Mouse (Mus musculus) kidney, postnatal 0 days (tissue): ENCODE data around the gene H2-Q2. TPM values are rescaled to one million over a fixed set of nuclear protein-coding genes. Genes with fewer than 3 reads are reported as not detected.
"Not testable (repeated sequence)": the region's sequence is repeated elsewhere in the genome, so short reads cannot be mapped to it uniquely, and the experiment has no call there.

Source experiments
- ATAC-seq: fragments of 200-750 bp; cut with Nextera tagmentation; replicated peaks from 2 replicates; pipeline ENCODE4 v1.8.0; 2017; ENCODE audit warnings: low read depth, moderate number of reproducible peaks, moderate TSS enrichment, moderate library complexity; ENCODE audit not compliant: low FRiP score
- DNase-seq: peaks from one replicate; pipeline ENCODE4 v3.0.0-alpha.2; 2016; ENCODE audit warnings: low spot score
- H3K27ac ChIP-seq: fragments of 300-500 bp; sonication (generic); 2 replicates; pipeline ENCODE4 v1.5.1; 2014; ENCODE audit warnings: mild to moderate bottlenecking
- H3K27me3 ChIP-seq: fragments of 300-500 bp; sonication (generic); 2 replicates; pipeline ENCODE4 v1.6.1; 2014; ENCODE audit warnings: low read length, mixed read lengths; ENCODE audit not compliant: insufficient read depth
- H3K36me3 ChIP-seq: fragments of 300-500 bp; sonication (generic); 2 replicates; pipeline ENCODE4 v1.6.1; 2014; ENCODE audit warnings: low read length, mixed read lengths; ENCODE audit not compliant: insufficient read depth
- H3K4me1 ChIP-seq: fragments of 300-500 bp; sonication (generic); replicated peaks from 2 replicates; pipeline ENCODE4 v1.6.1; 2014; ENCODE audit warnings: antibody characterized with exemption, low read length, mixed read lengths; ENCODE audit not compliant: insufficient read depth
- H3K4me2 ChIP-seq: fragments of 300-500 bp; sonication (generic); 2 replicates; pipeline ENCODE4 v1.6.1; 2014; ENCODE audit warnings: mild to moderate bottlenecking, low read length, moderate library complexity, mixed read lengths
- H3K4me3 ChIP-seq: fragments of 300-500 bp; sonication (generic); replicated peaks from 2 replicates; pipeline ENCODE4 v1.5.1; 2014; ENCODE audit warnings: low read depth, low read length
- H3K9ac ChIP-seq: fragments of 300-500 bp; sonication (generic); 2 replicates; pipeline ENCODE4 v1.6.1; 2014; ENCODE audit warnings: low read depth, low read length
- H3K9me3 ChIP-seq: fragments of 300-500 bp; sonication (generic); replicated peaks from 2 replicates; pipeline ENCODE4 v1.6.1; 2016; ENCODE audit warnings: low read length, inconsistent platforms, mixed read lengths
- CTCF ChIP-seq: IDR thresholded peaks from 2 replicates; pipeline ENCODE4 v1.5.1; 2016; ENCODE audit warnings: antibody characterized with exemption, low read depth, mild to moderate bottlenecking, moderate library complexity
- WGBS: fragments of 180-500 bp; shearing (Covaris S2); extraction: QIAGEN DNeasy Blood & Tissue Kit; methylation state at CpG from one replicate; pipeline ENCODE4 v1.1.7; 2014; 5-methylcytosine and 5-hydroxymethylcytosine counted together
- polyA plus RNA-seq: library from polyadenylated mRNA; unstranded; fragments of >200 nt; fragmentation: Nextera tagmentation; extraction: Ambion mirVana; gene quantifications from 2 replicates; pipeline ENCODE4 v1.2.1, GENCODE M21; 2015

H2-Q2 gene
- polyA plus RNA-seq, 1 experiment from 2014 or later = 4.6 TPM

GRCm38 (mm10) chr17:35304478-35304877, 37.6 kb upstream of the H2-Q2 start:
- no peak for TF ChIP-seq CTCF
- H3K27ac ChIP-seq = no peak overlapping the region
- H3K4me1 ChIP-seq = no peaks in the 10 kb centered on the region
- no peaks in the 10 kb centered on the region for H3K9me3 ChIP-seq
- H3K4me2 ChIP-seq = no peak overlapping the region
- H3K27me3 ChIP-seq = no peaks in the 10 kb centered on the region; the same call in 1 of the 2 replicates
- no peak for ATAC-seq
- no peak for DNase-seq
- no peaks in the 10 kb centered on the region for H3K36me3 ChIP-seq
- H3K4me3 ChIP-seq = no peak overlapping the region
- WGBS = 66% methylated on average over 6 of the region's 6 CpGs
- H3K9ac ChIP-seq = no peak overlapping the region

- ATAC-seq, H3K27me3 ChIP-seq, H3K4me3 ChIP-seq, H3K9me3 ChIP-seq, H3K36me3 ChIP-seq, H3K4me2 ChIP-seq, DNase-seq, H3K27ac ChIP-seq, H3K9ac ChIP-seq, H3K4me1 ChIP-seq: not testable (repeated sequence)
- WGBS = 82% methylated on average over 8 of the region's 8 CpGs
These were observed 37.1 kb upstream of the H2-Q2 start for GRCm38 (mm10) chr17:35304921-35305320.

- Histone ChIP-seq H3K27me3 (peaks cover 12% of the 10 kb centered on the region), H3K36me3 (no peaks in the 10 kb centered on the region), H3K4me2 (no peak overlapping the region), H3K9ac (no peak overlapping the region), H3K4me1 (peaks cover 4% of the 10 kb centered on the region; the same call in 1 of the 2 replicates), H3K4me3 (no peak overlapping the region), H3K9me3 (no peaks in the 10 kb centered on the region), H3K27ac (no peak overlapping the region)
- no peak for DNase-seq
- TF ChIP-seq CTCF = no peak
- ATAC-seq = no peak
These were observed 23.4 kb upstream of the H2-Q2 start for GRCm38 (mm10) chr17:35318671-35319070.

- Histone ChIP-seq H3K4me3 (peak within 1 kb of the TSS; percentile 28), H3K9ac (0 out of 2 replicates have a peak within 1 kb of the TSS, but pooled peaks have one; percentile 8), H3K4me2 (peak within 1 kb of the TSS; percentile 60), H3K27me3 (peaks cover 12% of the 10 kb centered on the region), H3K36me3 (no peaks in the 10 kb centered on the region), H3K9me3 (no peaks in the 10 kb centered on the region), H3K4me1 (peaks cover 4% of the 10 kb centered on the region; the same call in 1 of the 2 replicates), H3K27ac (no peak within 1 kb of the TSS)
- ATAC-seq = no peak
- WGBS = 1% methylated on average over 54 of the region's 55 CpGs
- no peak for TF ChIP-seq CTCF
- DNase-seq = no peak
These were observed 21.5 kb upstream of the H2-Q2 start, which contains the start of gene H2-Q1 for GRCm38 (mm10) chr17:35320327-35321081. Gene H2-Q1, plus strand, starts transcription at chr17:35320405.

- 65% methylated on average over 1 of the region's 1 CpGs for WGBS
- not testable (repeated sequence) for H3K4me1 ChIP-seq, H3K4me2 ChIP-seq, H3K36me3 ChIP-seq, ATAC-seq, H3K4me3 ChIP-seq, H3K9ac ChIP-seq, H3K9me3 ChIP-seq, H3K27ac ChIP-seq
- H3K27me3 ChIP-seq = peaks cover 12% of the 10 kb centered on the region
- peak; percentile 58 for TF ChIP-seq CTCF
- DNase-seq = peak; percentile 19
These were observed 16.9 kb upstream of the H2-Q2 start for GRCm38 (mm10) chr17:35325124-35325523.

- H3K4me2 ChIP-seq, DNase-seq, H3K4me1 ChIP-seq, H3K9me3 ChIP-seq, H3K9ac ChIP-seq, ATAC-seq, H3K27ac ChIP-seq, H3K36me3 ChIP-seq, H3K27me3 ChIP-seq, H3K4me3 ChIP-seq: not testable (repeated sequence)
These were observed 16.0 kb upstream of the H2-Q2 start for GRCm38 (mm10) chr17:35326000-35326399.

- H3K27ac ChIP-seq, H3K27me3 ChIP-seq, ATAC-seq, H3K9me3 ChIP-seq, H3K4me1 ChIP-seq, H3K9ac ChIP-seq, H3K4me2 ChIP-seq, H3K4me3 ChIP-seq, H3K36me3 ChIP-seq, DNase-seq: not testable (repeated sequence)
- WGBS = 59% methylated on average over 3 of the region's 3 CpGs
These were observed 12.3 kb upstream of the H2-Q2 start for GRCm38 (mm10) chr17:35329714-35330113.

GRCm38 (mm10) chr17:35331546-35331945, 10.5 kb upstream of the H2-Q2 start:
- not testable (repeated sequence) for H3K27me3 ChIP-seq, DNase-seq, H3K9me3 ChIP-seq, H3K9ac ChIP-seq, H3K4me3 ChIP-seq, H3K36me3 ChIP-seq, H3K4me1 ChIP-seq, H3K27ac ChIP-seq, H3K4me2 ChIP-seq, ATAC-seq
- WGBS = 50% methylated on average over 6 of the region's 6 CpGs
